Mouse (Mus musculus): ENCODE measurements around the gene Spon2. TPM values are rescaled to one million over a fixed set of nuclear protein-coding genes. Genes with fewer than 3 reads are reported as not detected.

Gene Spon2
- polyA plus RNA-seq, 1 experiment: 1.8 TPM

DNA sequence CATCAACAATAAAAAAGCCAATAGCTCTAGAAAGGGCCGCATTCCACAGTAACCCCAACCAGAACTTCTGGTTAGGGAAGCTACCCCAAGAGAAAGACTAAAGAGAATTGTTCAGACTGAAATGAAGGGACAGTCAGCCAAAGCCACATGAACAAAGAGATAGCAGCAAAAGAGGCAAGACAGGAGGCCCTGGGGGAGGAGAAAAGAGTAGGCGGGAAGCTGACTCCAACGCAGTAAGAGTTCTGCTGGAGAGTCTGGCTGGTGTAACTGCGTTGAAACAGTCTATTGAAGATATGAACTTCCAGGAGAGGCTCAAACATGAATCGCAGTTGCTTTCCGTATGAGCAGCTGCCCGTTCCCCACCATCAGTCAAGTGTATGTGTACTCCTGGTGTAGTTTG is 6.2 kb upstream of the Spon2 start:
- no peak overlapping the region for H3K4me3 ChIP-seq (ENCODE audit: insufficient read depth, low read depth, low read length)
- peaks cover 29% of the 10 kb centered on the region for H3K4me1 ChIP-seq (ENCODE audit: control insufficient read depth, insufficient read depth, insufficient read length, low read length)
- no peak overlapping the region for H3K27ac ChIP-seq (replicated peaks; ENCODE audit: low read depth, low read length)

DNA sequence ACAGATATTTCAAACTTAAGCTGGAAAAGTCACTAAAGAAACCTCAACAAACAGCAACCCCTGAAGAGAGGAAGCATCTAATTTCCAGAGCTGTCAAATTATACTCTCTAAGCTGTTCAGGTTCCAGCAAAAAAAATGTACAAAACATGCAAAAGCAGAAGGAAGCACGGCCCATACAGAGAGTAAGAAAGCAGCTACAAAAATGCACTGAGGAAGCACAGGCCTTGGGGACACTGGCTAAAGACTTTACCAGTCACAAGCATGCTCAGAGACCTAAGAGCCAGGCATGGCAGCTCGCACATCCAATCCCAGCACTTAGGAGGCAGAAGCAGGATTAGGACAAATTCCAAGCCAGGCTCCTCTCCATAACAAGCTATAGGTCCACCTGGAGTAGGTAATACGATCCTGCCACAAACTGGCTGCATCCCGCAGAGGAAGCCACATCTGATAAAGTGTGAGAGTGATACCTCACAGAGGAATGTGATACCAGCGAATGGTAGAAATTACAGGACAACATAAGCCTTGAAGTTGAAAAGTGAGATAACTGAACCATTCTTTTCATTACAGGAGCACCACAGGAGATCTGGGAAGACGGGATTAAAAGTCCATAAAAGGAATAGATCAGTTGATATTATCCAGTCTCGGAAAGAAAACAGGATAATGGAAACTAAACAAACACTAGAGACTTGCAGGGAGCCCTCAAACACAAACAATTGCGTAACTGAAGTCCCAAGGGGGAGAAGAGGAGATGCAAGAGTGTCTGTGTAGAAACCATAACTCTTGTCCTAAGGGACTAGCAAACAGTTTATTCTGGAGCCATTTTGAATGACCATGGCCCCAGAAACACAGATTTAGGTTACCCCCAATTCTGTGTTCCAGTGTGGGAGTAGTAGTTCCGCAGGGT is 4.8 kb upstream of the Spon2 start:
- peaks cover 33% of the 10 kb centered on the region for H3K4me1 ChIP-seq (ENCODE audit: control insufficient read depth, insufficient read depth, insufficient read length, low read length)
- H3K4me3 ChIP-seq (ENCODE audit: insufficient read depth, low read depth, low read length): no peak overlapping the region
- H3K27ac ChIP-seq (replicated peaks; ENCODE audit: low read depth, low read length): peak overlapping the region; percentile 94

DNA sequence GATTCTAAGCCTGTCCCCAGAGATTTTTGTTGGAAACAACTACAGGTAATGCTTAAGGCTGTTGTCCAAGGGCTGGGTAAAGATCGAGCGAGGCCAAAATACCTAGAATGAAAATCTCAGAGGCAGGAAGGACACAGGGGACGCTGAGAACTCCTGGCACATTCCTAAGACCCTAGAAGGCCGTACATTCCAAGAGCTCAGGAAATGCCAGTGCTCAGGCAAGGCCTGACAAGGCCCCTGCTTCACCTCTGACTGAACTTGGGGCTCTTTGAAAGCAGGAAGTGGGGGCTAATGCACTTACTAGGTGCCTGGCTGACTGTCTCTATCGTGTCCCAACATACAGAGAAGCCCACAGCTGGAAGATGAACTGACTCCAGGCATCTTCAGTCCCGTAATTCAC is 4.1 kb upstream of the Spon2 start:
- Histone ChIP-seq H3K4me3 (ENCODE audit: insufficient read depth, low read depth, low read length) (no peak overlapping the region), H3K4me1 (ENCODE audit: control insufficient read depth, insufficient read depth, insufficient read length, low read length) (peaks cover 40% of the 10 kb centered on the region), H3K27ac (replicated peaks; ENCODE audit: low read depth, low read length) (peak overlapping the region; percentile 94)

GRCm38 (mm10) chr5:33220350-33221044 is 2.2 kb upstream of the Spon2 start:
- Histone ChIP-seq H3K4me1 (ENCODE audit: control insufficient read depth, insufficient read depth, insufficient read length, low read length) (peaks cover 42% of the 10 kb centered on the region), H3K27ac (replicated peaks; ENCODE audit: low read depth, low read length) (no peak overlapping the region)

GRCm38 (mm10) chr5:33219831-33220230 is 1.6 kb upstream of the Spon2 start:
- no peak overlapping the region for H3K27ac ChIP-seq (replicated peaks; ENCODE audit: low read depth, low read length)
- peaks cover 47% of the 10 kb centered on the region for H3K4me1 ChIP-seq (ENCODE audit: control insufficient read depth, insufficient read depth, insufficient read length, low read length)

More at GRCm38 (mm10) chr5:33220350-33221044, 2.2 kb upstream of the Spon2 start:
- H3K4me3 ChIP-seq (ENCODE audit: insufficient read depth, low read depth, low read length): no peak overlapping the region

DNA sequence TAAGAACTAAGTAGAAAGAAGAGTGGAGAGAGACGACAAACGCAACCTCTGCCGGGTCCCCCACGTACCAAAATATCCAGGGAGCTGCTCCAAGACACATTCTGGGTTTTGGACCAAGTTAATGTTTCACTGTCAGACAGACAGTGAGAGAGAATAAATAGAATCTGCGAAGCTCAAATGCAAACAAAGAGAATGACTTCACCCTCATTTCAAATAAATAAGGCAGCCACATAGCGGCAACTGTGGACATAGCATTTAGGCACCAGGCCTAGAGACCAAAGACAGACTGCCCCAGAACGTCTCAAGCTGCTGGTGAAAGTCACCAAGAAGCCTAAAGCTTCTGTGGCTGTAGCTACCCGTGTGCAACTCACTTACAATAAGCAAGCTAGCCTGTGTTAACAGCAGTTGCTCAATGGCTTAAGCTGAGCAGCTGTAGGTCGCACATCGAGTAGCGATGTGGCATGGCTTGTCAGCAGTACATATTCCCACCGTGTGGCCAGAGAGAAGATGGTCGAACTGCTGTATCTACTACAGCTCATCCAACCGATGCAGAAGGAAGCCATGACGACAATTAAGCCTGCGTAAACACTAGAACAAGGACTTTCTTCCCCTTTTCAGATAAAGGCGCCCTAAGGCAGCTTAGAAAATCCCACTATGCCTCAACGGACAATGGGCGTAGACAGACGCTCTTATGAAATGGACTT is 643 bp upstream of the Spon2 start:
- Histone ChIP-seq H3K4me1 (ENCODE audit: control insufficient read depth, insufficient read depth, insufficient read length, low read length) (peaks cover 56% of the 10 kb centered on the region), H3K4me3 (ENCODE audit: insufficient read depth, low read depth, low read length) (no peak overlapping the region), H3K27ac (replicated peaks; ENCODE audit: low read depth, low read length) (no peak overlapping the region)

More at GRCm38 (mm10) chr5:33219831-33220230, 1.6 kb upstream of the Spon2 start:
- no peak overlapping the region for H3K4me3 ChIP-seq (ENCODE audit: insufficient read depth, low read depth, low read length)

- Histone ChIP-seq H3K4me3 (ENCODE audit: insufficient read depth, low read depth, low read length) (no peak overlapping the region), H3K4me1 (ENCODE audit: control insufficient read depth, insufficient read depth, insufficient read length, low read length) (peaks cover 62% of the 10 kb centered on the region), H3K27ac (replicated peaks; ENCODE audit: low read depth, low read length) (no peak overlapping the region)
These were observed 592 bp downstream of the Spon2 start for GRCm38 (mm10) chr5:33217663-33218062.

DNA sequence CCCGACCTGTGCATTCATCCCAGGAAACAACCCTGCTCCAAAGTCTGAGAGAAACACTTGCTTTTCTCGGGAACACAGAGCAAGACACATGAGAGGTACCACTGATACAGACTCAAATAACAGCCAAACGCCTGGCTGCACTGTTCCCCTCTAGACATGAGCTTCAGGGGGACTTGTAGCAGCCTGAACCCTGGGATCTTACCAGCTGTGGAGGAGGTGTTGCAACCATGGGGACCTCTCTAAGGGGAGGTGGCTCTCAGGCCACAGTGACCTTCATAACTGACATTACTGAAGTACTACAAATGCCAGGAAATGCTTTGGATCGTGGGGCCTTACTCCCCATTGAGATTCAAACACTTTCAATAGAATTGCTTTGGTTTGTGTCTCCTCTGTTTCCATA is 3.5 kb downstream of the Spon2 start:
- no peak overlapping the region for H3K4me3 ChIP-seq (ENCODE audit: insufficient read depth, low read depth, low read length)
- H3K27ac ChIP-seq (replicated peaks; ENCODE audit: low read depth, low read length): no peak overlapping the region
- H3K4me1 ChIP-seq (ENCODE audit: control insufficient read depth, insufficient read depth, insufficient read length, low read length): peaks cover 47% of the 10 kb centered on the region

GRCm38 (mm10) chr5:33211254-33211653 is 7.0 kb downstream of the Spon2 start:
- Histone ChIP-seq H3K4me3 (ENCODE audit: insufficient read depth, low read depth, low read length) (no peak overlapping the region), H3K27ac (replicated peaks; ENCODE audit: low read depth, low read length) (no peak overlapping the region), H3K4me1 (ENCODE audit: control insufficient read depth, insufficient read depth, insufficient read length, low read length) (peaks cover 40% of the 10 kb centered on the region)

- Histone ChIP-seq H3K27ac (replicated peaks; ENCODE audit: low read depth, low read length) (0 out of 2 replicates have a peak overlapping the region, but pooled peaks have one; percentile 7), H3K4me1 (ENCODE audit: control insufficient read depth, insufficient read depth, insufficient read length, low read length) (peaks cover 38% of the 10 kb centered on the region), H3K4me3 (ENCODE audit: insufficient read depth, low read depth, low read length) (no peak overlapping the region)
These were observed 7.7 kb downstream of the Spon2 start for GRCm38 (mm10) chr5:33210515-33210914.

- no peak overlapping the region for H3K27ac ChIP-seq (replicated peaks; ENCODE audit: low read depth, low read length)
- no peak overlapping the region for H3K4me3 ChIP-seq (ENCODE audit: insufficient read depth, low read depth, low read length)
- H3K4me1 ChIP-seq (ENCODE audit: control insufficient read depth, insufficient read depth, insufficient read length, low read length): peaks cover 22% of the 10 kb centered on the region
These were observed 9.6 kb downstream of the Spon2 start for GRCm38 (mm10) chr5:33208533-33209245.

GRCm38 (mm10) chr5:33207136-33207535 is 11.1 kb downstream of the Spon2 start:
- no peak overlapping the region for H3K27ac ChIP-seq (replicated peaks; ENCODE audit: low read depth, low read length)
- H3K4me1 ChIP-seq (ENCODE audit: control insufficient read depth, insufficient read depth, insufficient read length, low read length): peaks cover 10% of the 10 kb centered on the region; the same call in 1 of the 2 replicates
- H3K4me3 ChIP-seq (ENCODE audit: insufficient read depth, low read depth, low read length): no peak overlapping the region

- Histone ChIP-seq H3K4me1 (ENCODE audit: control insufficient read depth, insufficient read depth, insufficient read length, low read length) (peaks cover 10% of the 10 kb centered on the region; the same call in 1 of the 2 replicates), H3K4me3 (ENCODE audit: insufficient read depth, low read depth, low read length) (no peak overlapping the region), H3K27ac (replicated peaks; ENCODE audit: low read depth, low read length) (no peak overlapping the region)
These were observed 11.9 kb downstream of the Spon2 start for GRCm38 (mm10) chr5:33206328-33206727.

GRCm38 (mm10) chr5:33204284-33204683 is 14.0 kb downstream of the Spon2 start:
- Histone ChIP-seq H3K4me3 (ENCODE audit: insufficient read depth, low read depth, low read length) (no peak overlapping the region), H3K27ac (replicated peaks; ENCODE audit: low read depth, low read length) (no peak overlapping the region), H3K4me1 (ENCODE audit: control insufficient read depth, insufficient read depth, insufficient read length, low read length) (peaks cover 6% of the 10 kb centered on the region; the same call in 1 of the 2 replicates)

All from brown adipose tissue, adult 24 weeks (tissue).